Mouse (Mus musculus): ENCODE results near the gene Mapk8ip2.

Gene Mapk8ip2

DNA sequence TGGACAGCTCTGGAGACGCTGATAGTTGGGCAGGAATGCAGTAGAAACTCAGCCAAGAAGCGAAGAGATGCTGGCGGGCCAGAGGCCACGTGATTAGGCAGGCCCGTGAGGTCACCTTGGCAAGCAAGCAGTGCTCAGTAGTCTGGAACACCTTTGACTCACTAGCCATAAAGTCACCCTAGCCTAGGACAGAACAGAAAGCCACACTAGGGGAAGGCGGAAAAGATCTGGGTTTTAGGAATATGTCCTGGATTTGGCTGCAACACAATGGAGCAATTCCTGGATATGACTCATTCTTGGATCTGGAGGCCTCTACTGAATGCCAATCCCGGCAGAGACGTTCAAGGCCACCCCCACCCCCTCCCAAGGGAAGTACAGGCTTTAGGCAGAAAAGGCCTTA lies 26.9 kb downstream of the Mapk8ip2 start:
- no peak for DNase-seq (ENCODE audit: low spot score in 2 of 2)

DNA sequence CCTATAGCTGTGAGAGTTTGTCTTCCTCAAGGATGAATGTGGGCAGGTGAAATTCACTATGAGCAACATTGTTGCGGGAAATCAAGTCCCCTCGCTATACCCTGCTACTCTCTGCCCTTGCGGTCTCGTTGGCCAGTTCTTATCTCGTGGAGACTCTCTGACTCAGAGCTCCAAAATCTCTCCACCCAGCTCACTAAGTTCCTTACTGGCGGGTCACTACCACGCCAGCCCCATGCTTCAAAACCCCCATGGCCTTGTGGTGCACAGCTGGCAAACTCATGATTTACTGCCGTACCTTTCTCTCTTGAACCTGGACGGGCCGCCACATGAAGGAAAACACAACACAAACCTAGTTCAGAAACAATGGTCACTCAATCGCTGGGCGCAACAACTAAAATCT lies 34.5 kb downstream of the Mapk8ip2 start:
- DNase-seq (ENCODE audit: low spot score in 2 of 2) = no peak

DNA sequence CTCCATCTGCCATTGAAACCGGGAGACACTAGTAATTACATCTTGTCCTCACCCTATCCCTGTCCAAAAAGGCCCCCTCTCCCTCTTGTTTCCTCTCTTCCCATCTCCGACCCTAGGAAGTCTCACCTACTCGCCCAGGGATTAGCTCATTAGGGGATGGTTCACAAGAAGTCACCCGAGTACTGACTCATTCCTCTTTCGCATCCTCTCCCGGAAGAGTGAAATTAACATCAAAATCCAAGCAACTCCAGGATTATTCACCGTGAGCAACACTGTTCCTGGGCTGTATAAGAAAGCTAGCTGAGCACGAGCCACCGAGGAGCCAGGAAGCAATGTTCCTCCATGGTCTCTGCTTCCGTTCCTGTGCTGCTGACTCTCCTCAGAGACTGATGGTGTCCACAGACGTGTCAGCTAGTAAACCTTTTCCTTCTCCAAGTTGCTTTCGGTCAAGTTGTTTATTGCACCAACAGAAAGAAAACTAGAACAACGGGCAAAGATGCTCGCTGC lies 35.0 kb downstream of the Mapk8ip2 start:
- DNase-seq (ENCODE audit: low spot score in 2 of 2) = no peak

DNA sequence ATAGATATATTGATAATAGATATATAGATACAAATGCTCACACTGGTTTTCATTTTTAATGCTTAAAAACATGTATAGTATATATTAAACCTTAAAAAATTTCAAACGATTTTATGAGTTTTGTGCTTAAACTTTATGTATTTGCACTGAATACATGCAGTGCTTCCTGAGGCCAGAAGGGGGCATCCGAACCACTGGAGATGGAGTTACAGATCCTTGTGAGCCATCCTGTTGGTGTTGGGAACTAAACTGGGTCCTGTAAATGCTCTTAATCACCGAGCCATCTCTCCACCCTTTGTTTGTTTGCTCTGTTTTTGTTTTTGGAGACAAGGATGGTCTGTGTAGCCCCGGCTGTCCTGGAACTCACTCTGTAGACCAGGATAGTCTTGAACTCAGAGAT lies 41.3 kb downstream of the Mapk8ip2 start:
- no peak for DNase-seq (ENCODE audit: low spot score in 2 of 2)

DNA sequence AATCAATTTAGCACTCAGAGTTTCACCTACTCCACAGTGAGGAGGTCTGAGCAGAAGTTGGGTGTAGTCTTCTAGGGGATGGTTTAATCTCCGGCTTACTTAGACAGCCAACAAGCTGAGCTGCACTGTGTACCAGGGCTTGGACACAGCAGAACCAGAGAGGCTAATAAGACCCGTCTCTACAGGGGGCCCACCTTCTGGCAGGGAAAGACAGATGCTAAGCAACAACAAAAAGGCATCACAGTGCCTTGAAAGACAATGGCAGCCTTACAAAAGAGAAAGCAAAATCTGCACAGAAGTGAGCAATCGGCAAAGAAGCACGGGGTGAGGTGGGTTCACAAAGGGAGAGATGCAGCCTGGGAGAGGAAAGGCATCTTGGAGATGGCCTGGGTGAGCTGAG lies 42.4 kb downstream of the Mapk8ip2 start:
- DNase-seq (ENCODE audit: low spot score in 2 of 2) = no peak

DNA sequence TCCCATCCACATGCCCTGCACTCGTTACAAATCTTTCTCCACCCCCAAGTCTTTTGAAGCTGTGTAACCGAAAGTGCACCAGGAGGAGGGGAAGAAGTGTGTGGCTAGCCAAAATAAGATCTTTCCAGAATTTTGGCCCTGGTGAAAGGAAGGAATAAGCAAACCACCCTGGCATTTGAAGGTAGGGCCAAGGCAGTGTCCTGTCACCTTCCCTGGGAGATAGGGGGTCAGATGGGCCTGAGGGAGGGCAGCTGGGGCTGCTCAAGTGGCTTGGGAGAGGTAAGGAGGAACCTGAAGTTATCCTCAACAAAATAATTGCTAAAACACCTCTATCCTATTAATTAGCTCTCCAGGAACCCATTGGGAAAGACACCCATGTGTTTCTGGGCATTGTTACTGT lies 43.1 kb downstream of the Mapk8ip2 start:
- DNase-seq (ENCODE audit: low spot score in 2 of 2) = no peak

DNA sequence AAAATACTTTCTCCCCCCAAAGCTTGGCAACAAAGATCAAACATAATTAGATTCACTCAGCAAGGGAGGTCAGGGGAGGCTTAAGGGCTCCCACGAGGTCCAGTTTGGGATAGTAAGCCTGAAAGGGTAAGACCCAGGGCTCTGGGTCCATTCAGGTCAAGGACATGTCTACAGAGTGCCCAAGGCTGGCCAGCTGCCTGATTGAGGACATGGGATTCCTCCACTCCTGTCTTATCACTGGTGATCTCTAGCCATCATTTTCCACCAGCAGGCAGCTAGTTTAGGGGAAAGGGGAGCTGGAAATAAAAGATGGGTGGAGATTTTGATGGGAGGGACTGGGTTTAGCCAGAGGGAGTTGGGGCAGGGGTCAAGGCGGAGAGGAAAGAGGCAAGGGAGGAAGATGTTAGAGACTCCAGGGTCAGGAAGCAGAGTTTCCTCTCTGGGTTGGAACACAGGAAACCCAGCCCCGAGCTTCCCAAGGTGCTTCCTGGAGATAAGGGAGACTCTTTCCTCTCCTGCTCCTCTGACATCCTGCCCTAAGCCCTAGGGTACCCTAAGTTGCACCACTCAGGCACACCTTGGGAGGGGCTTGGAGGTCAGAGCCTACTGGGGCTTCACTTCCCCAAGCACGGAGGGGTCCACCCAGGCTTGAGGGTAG lies 43.8 kb downstream of the Mapk8ip2 start:
- no peak for DNase-seq (ENCODE audit: low spot score in 2 of 2)

DNA sequence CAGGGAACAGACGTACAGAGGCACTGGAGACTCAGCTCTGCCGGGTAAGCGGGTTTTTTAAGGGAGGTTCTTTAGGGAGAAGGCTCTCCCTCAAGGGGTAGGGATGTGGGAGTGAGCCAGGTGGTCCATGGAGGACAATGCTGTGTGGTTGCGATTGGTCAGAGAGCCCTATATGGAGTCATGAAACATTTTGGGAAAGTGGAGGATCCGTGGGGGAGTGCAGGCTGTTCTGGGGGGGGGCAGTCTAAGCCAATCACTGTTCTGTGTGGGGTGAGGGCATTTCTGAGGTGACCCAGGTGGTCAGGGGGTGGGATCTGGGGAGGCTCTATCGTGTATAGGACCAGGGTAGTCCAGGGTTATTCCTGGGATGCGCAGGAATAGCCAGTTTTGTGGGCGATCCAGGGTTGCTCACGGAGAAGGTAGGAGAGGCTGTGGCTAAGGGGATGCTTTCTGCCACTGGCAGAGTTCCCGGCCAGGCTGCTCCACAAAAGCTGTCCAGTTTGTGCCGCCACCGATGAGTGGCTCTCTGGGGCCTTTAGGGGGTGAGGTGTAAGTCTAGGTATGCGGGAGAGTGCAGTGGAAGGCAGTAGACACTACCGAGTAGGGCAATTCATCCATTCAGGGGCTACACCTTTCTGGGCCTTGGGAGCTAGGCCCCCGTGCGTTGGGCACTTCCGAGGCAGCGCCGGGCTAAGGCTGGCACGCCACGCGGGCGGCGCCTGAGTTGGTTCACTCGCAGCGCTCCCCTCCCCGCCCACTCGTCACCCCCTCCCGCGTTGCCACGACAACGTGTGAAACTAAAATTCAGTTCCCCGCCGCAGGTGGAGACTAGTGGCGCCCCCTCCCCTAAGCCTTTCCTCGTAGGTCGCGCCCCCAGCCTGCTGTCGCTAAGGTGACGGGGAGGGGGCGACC lies 44.6 kb downstream of the Mapk8ip2 start:
- peak; percentile 54 to 60 for DNase-seq (ENCODE audit: low spot score in 2 of 2)

DNA sequence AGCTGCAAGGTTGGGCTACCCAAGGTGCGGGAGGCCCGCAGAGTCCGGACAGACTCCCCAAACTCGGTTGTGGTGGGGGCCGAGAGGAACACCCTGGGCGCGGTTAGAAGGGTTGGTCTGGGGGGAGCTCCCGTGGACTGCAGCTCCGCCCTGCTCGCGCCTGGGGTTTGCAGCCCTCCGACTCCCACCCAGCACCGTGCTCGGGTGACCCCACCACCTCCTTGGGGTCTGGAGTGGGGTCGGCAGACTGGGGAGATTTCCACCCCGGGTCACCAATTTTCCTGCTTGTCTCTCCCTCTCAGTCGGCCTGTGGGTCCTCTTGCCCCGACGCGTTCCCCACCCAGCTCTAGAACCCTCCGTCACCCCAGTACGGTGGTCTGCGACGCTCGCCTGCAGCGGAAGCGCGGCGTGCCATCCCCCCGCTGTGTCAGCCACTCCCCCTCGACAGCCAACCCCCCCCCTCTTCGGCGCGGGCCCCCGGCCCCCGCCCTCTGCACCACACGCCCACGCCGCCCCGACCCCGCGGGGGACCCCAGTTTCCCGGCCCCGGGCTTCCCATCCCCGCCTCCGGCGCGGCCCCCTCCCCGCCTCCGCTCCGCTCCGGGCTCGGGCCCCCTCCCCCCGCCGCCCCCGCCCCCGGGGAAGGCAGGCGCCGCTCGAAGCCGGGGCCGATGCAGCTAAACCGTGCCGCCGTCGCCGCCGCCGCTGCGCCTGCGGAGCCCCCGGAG lies 45.4 kb downstream of the Mapk8ip2 start, which contains the start of gene Shank3:
TSS of gene Shank3 (plus strand) at position 663 of the 728 bp plus-strand sequence.
- DNase-seq (ENCODE audit: low spot score in 2 of 2) = peak; percentile 36 to 44

DNA sequence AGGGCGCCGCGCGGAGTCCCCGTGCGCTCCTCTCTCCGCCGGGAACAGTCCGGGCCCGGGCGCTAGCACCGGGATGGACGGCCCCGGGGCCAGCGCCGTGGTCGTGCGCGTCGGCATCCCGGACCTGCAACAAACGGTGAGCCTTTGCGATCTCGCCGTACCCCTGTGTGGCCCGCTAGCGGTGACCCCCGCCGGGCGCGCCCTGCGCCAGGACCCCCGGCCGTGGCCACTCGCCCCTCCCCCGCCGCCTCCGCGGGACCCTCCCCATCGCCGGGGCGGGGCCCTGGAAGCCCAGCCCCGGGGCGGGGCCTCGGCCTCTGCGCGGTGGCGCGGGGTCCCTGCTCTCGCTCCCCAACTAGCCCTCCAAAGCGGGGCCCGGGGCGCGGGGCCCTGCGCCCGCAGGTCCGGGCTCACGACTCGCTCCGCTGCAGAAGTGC lies 46.1 kb downstream of the Mapk8ip2 start:
- peak; percentile 14 to 33 for DNase-seq (ENCODE audit: low spot score in 2 of 2)

DNA sequence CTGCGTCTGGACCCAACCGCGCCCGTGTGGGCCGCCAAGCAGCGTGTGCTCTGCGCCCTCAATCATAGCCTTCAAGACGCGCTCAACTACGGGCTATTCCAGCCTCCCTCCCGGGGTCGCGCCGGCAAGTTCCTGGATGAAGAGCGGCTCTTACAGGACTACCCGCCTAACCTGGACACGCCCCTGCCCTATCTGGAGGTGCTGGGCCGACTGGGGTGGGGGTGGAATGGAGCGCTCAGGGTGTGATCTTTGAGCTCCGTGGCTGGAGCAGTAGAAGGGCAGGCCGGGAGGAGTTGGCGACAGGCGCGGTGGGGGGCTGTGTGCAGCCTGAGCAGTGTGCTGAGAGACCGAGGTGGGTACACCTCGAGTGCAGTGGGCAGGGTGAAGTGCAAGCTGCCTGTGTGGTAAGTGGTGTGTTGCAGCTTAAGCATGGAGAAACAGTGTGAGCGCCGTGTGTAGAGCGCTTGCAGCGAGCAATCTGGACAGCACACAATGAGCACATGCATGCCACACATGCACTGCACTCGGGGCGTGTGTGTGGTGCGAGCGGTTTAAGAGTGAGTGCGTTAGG lies 46.6 kb downstream of the Mapk8ip2 start:
- no peak for DNase-seq (ENCODE audit: low spot score in 2 of 2)

DNA sequence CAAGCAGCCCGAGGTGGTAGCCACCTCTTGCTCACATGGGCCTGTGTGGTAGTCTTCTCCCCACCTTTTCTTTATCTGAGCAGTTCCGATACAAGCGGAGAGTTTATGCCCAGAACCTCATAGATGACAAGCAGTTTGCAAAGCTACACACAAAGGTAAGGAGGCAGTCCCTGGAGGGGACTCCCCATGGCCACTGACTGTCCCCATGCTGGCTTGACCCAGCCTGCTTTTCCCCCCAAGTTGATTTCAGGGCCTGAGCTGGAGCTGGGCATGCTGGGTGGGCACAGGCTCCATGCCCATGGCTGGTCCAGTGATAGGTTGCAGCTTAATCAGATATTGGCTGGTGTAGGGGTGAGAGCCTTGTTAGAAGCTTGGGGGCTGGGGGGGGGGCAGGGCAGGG lies 47.6 kb downstream of the Mapk8ip2 start:
- no peak for DNase-seq (ENCODE audit: low spot score in 2 of 2)

DNA sequence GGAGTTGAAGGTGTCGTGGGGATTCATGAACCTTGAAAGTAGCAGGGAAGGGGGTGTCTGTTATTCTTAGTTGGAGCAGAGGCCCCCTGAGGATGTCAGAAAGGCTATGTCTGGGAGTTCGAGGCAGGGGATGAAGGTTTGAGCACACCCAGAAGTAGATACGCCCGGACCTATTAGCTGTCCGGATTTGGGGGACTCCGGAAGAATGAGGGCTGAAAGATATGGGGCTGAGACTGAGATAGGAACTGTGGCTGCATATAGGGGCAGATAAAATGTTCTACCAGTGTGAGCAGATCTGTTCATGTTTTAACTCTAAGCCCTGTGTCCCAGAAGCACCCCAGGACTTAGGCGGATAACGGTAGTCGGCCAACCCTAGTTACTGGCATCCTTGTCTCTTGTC lies 51.1 kb downstream of the Mapk8ip2 start:
- no peak for DNase-seq (ENCODE audit: low spot score in 2 of 2)

DNA sequence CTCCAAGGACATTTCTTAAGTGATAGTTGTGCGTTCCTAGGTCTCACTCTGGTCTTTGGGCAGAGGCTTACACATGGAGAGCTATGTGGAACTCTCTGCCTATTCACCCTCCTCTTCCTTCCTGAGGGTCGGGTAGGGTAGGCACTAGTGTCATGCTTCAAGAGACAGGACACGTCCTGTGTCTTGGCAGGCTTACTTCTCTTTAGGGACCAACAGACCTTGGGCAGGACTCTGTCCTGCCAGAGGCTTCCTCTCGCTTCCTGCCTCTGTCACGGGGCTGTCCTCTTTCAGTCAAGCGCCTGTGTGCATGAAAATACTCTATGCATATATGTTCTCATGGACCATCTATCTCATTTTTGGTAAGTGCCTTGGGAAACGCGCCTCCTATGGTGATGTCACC lies 54.0 kb downstream of the Mapk8ip2 start:
- no peak for DNase-seq (ENCODE audit: low spot score in 2 of 2)

DNA sequence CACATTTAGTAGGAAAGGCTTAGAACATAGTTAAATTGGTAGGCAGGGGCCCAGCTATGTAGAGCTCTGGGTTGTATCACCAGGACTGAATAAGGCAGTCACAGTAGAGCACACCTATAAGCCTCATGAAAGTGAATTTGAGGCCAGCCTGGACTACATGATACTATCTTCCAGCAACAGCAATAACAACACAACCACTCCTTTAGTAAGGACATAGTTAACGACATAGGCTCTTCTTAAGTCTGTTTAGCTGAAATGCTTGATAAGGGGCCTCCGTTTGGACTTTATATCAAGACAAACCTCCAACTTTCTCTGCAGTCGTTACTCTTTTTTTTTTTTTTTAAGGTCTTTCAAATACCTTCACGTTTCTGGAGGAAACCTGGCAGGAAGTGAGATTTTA lies 59.0 kb downstream of the Mapk8ip2 start:
- DNase-seq (ENCODE audit: low spot score in 2 of 2) = no peak
